Mouse (Mus musculus): ENCODE data around the gene Adcy2.

Gene Adcy2

GRCm38 (mm10) chr13:68607652-68608405 lies 391.5 kb downstream of the Adcy2 start:
- DNase-seq, result no peak

- no peak for DNase-seq
Observed at GRCm38 (mm10) chr13:68605689-68606126, 393.6 kb downstream of the Adcy2 start.

DNA sequence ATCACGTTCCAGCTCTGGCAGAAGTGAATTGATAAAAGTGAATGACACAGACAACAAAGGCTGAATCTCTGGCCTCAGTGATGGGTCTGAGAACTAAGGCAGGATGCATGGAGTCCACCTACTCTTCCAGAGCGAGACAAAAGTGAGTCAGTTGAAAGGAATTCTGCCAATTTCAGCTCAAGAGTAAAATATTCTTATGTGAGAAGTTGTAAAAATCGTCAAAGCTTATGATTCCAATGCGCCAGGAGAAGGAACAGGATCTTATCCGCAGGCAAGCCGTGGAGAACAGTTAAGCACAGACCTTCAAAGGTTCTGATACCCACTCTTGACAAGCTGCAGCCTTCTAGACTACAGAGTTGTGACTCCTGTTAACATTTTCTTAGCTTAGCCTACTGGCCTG lies 396.3 kb downstream of the Adcy2 start:
- DNase-seq, result no peak

DNA sequence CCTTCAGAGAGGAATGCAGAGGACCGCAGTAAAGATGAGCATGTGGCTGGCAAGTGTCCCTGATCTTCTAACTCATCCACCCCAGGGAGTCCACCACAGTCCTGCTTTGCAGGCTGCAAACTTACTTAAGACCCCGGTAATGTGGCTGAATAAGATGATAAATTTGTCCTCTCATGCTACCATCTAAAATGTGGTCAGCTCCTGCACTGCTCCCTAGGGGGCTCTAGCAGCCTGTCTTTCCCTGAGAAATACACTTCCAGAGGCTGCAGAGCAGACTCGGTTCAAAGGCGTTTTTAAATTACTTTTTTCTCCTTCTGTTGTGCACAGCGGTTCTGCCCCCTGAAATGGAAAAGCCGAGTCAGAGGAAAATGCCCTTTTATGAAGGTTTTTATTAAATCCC lies 398.2 kb downstream of the Adcy2 start:
- DNase-seq, result no peak

- no peak for DNase-seq
Observed at GRCm38 (mm10) chr13:68598953-68599352, 400.4 kb downstream of the Adcy2 start.

- DNase-seq, result no peak
Observed at GRCm38 (mm10) chr13:68597667-68598066, 401.7 kb downstream of the Adcy2 start.

GRCm38 (mm10) chr13:68597199-68597598 lies 402.1 kb downstream of the Adcy2 start, which contains the start of gene 1700001L19Rik:
Gene 1700001L19Rik (plus strand): TSS chr13:68597421.
- no peak for DNase-seq

- DNase-seq, result no peak
Observed at GRCm38 (mm10) chr13:68593797-68594196, 405.5 kb downstream of the Adcy2 start.

DNA sequence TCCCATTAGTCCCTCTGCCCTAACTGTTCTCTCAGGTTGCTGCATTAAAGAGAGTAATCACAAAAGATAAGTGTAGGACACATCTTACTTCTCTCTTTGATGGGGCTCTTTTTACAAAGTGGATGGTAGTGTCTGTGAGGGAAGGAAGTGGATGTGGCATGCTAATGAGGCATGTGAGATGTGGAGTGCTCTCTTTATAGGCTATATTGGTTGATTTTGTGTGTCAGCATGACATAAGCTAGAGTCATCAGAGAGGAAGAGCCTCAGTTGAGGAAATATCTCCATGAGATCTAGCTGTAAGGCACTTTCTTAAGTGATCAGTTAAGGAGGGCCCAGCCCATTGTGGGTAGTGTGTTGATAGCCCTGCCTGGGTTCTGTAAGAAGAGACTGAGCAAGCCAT lies 411.0 kb downstream of the Adcy2 start:
- DNase-seq, result no peak

- no peak for DNase-seq
Observed at GRCm38 (mm10) chr13:68585441-68585840, 413.9 kb downstream of the Adcy2 start.

DNA sequence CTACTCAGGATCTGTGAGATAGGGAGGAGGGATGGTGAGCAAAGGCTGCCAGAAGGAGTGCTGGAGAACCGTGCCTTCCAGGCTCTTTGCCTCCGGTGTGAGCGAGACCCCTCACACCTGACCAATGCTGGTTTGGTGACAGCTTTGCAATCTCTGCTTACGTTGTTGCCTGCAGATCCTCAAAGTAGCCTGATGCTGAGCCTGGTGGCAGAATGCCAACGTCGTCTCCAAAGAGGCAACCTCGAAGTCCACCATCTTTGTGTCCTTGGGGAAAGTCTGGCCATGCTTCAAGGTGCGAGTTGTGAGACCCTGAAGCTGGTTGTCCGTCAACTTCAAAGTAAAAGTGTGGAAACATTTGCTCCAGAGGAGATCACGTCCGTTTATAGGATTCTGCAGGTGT lies 415.4 kb downstream of the Adcy2 start:
- DNase-seq, result no peak

DNA sequence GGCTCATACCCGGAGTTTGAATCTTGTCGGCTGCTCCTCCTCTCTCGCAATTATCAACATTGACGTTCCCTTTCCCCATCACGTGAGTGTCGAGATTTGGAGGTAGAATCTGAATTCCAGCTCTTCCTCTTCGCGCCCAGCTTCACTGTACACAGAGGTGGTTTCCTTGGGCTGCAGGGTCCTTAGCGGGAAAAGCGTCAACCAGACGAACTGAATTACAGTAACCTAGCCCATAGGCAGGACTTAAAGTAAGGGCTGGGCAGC lies 416.9 kb downstream of the Adcy2 start:
- no peak for DNase-seq

DNA sequence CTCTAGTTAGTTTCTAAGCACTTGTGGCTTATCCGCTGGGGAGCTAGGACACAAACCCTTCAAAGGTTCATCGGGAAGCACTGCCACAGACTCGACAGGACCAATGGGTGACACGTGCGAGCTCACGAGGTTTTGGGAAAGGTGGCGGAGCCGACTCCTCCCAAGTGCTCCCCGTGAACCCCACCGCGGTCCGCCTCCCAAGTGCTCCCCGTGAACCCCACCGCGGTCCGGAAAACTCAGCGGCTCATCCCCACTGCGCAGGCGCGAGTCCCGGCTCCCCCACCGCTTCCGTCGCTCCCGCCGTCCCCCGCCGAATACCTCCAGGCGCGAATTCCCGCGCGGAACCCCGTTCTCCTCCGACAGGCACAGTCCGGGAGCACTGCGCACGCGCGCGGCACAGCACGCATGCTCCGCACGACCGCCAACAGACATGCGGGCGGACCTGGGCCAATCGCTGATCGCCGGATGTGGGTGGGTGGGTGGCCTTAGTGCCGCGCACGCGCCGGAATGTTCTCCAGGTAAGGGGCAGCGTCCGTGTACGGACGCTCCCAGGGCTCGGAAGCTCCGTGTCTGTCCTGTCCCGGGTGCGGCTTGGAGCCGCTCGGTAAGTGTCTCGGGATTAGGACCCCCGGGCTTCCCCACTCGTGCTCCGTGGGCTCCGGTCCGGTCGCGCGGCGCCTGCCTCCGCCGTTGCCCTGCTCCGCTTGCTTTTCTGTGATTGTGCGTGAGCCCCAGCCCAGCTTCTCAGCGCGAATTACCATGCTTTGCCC lies 417.4 kb downstream of the Adcy2 start, which contains the start of the genes Mtrr and Fastkd3:
TSS of gene Mtrr (minus strand) at position 403 of the 770 bp plus-strand sequence.
TSS of gene Fastkd3 (plus strand) at position 488 of the 770 bp plus-strand sequence.
- DNase-seq, result peak; percentile 95

- DNase-seq, result no peak
Observed at GRCm38 (mm10) chr13:68581086-68581740, 418.1 kb downstream of the Adcy2 start.

DNA sequence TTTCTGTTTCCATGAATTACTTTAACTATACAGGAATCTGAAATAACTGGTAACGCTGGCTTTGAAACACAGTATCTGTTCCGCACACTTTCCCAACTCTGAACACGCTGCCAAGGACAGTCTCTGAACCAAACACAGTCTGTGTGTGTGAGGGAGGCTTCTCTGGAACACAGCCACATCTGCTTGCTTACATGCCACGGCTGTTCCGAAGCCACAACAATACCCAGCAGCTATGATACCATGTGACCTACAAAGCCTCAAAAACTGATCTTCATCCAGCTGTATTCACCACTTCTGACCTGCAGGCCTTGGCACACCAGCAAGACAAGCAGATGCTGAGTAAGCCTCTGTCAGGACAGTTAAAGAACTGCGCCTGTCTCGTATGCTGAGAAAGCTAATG lies 421.4 kb downstream of the Adcy2 start:
- no peak for DNase-seq

- no peak for DNase-seq
Observed at GRCm38 (mm10) chr13:68574398-68574797, 424.9 kb downstream of the Adcy2 start.

- no peak for DNase-seq
Observed at GRCm38 (mm10) chr13:68572966-68573913, 426.1 kb downstream of the Adcy2 start.

DNA sequence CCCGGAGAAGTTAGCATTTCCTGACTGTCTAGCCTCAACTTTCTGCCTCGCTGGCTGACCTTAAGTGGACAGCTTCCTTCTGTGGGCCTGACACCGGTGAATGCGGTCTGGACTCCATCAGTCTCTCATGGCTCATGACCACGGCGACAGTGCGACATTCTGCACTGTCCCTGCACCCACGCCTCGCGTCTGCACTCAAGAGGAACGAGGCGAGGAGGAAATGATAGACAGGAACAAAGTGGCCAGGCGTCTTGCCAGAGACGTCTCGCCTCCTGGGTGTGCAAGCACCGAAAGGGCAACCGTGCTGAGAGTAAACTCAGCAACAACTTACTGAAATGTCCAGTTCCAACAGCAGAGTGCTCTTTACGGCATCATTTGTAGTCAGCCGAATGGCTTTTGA lies 427.1 kb downstream of the Adcy2 start:
- no peak for DNase-seq
